Comparison of ENCODE assay signal across 8 mouse cellular contexts in genomic region chr8:124949209-124950068, GRCm38 (mm10). TPM values are rescaled to one million over a fixed set of nuclear protein-coding genes. Genes with fewer than 3 reads are reported as not detected.
DNase-seq lines count a peak whose midpoint lies in the region; ATAC-seq and TF ChIP-seq lines count a peak whose summit lies in the region.

Gene Egln1, minus strand, starts transcription at chr8:124949324.

- H3K36me3 ChIP-seq in hindbrain, embryonic 15.5 days: no peaks in the 10 kb centered on the region

- peak; percentile 72 to 83 for DNase-seq in cerebellum, postnatal 36 days
- peak; percentile 70 for DNase-seq in gastrocnemius, adult 18-20 months (ENCODE audit: low spot score)
- DNase-seq in left cerebral cortex, adult 2 months (ENCODE audit: extremely low spot score in 1 of 2, low spot score in 2 of 2): peak; percentile 70 to 85
- peak; percentile 83 for DNase-seq in right cerebral cortex, postnatal 10 days (ENCODE audit: low spot score in 2 of 2)
- DNase-seq in urinary bladder, postnatal 36 days (ENCODE audit: low spot score in 2 of 2): peak; percentile 73 to 83

- WGBS in hindbrain, embryonic 15.5 days: under 1% methylated on average over 50 of the region's 98 CpGs

- peak; percentile 66 for ATAC-seq in activated CD4-positive, CD25-positive, alpha-beta regulatory T cell, adult 4 months
- ATAC-seq in hindbrain, embryonic 15.5 days (ENCODE audit: low FRiP score, low read depth): peak; percentile 87
- ATAC-seq in megakaryocyte, adult 5-6 weeks (ENCODE audit: poor library complexity, severe bottlenecking): peak; percentile 75

- TF ChIP-seq CTCF in left cerebral cortex, adult 2 months (IDR thresholded peaks at IDR 0.05): no peak; the same call in 1 of the 2 replicates

- intact Hi-C loops in left cerebral cortex, adult 2 months (cut with DNase I): loop anchor here (2.0 to 5.0 kb wide), 3 partner anchors 53 to 927 kb away; partner anchors contain the start of genes Exoc8, Sprtn, Taf5l and Urb2

- H3K9me3 ChIP-seq in hindbrain, embryonic 15.5 days: no peaks in the 10 kb centered on the region

- H3K9ac ChIP-seq in hindbrain, embryonic 15.5 days: peak within 1 kb of the TSS; percentile 97

- peaks cover 46% of the 10 kb centered on the region for H3K4me1 ChIP-seq in hindbrain, embryonic 15.5 days (replicated peaks)

- H3K27ac ChIP-seq in hindbrain, embryonic 15.5 days (replicated peaks): peak within 1 kb of the TSS; percentile 98
- peak within 1 kb of the TSS; percentile 98 for H3K27ac ChIP-seq in left cerebral cortex, adult 2 months

- H3K4me3 ChIP-seq in hindbrain, embryonic 15.5 days: peak within 1 kb of the TSS; percentile 96
- H3K4me3 ChIP-seq in left cerebral cortex, adult 2 months: peak within 1 kb of the TSS; percentile 89

- H3K4me2 ChIP-seq in hindbrain, embryonic 15.5 days: peak within 1 kb of the TSS; percentile 75

- H3K27me3 ChIP-seq in hindbrain, embryonic 15.5 days: no peaks in the 10 kb centered on the region

RNA-seq across cellular contexts. Expression of gene Egln1, which starts in this region (rescaled TPM):
- 10 to 100 TPM in 1 of 2 experiments, 1 to 10 TPM in 1; 9.3 to 12.4 TPM for polyA plus RNA-seq in activated CD4-positive, CD25-positive, alpha-beta regulatory T cell, adult 4 months (2017; shearing (Covaris generic))
- 100 to 1,000 TPM; 155 to 180 TPM for total RNA-seq in gastrocnemius, adult 18-20 months (2021)
- polyA plus RNA-seq in hindbrain, embryonic 15.5 days (2015; fragmentation: Nextera tagmentation; extraction: Ambion mirVana): 15.5 and 16.9 TPM in 2 replicates
- total RNA-seq in left cerebral cortex, adult 2 months (2021): 10 to 100 TPM; 66.7 to 68.4 TPM
- 26.5 and 28.4 TPM in 2 replicates for total RNA-seq in megakaryocyte, adult 5-6 weeks (2015)
- 17.8 and 19.2 TPM in 2 replicates for total RNA-seq in megakaryocyte, adult 5-6 weeks (2017)

Comparison
In these comparisons a context has a peak if more than half of its experiments do, and no peak if none do; other contexts are left out.
1. Peak in every context shown above with its lines: DNase-seq, ATAC-seq, H3K4me3 ChIP-seq and H3K27ac ChIP-seq.